Mouse (Mus musculus) spleen, adult 2 months (tissue): Measurements from ENCODE around the gene Gm20431. TPM values are rescaled to one million over a fixed set of nuclear protein-coding genes. Genes with fewer than 3 reads are reported as not detected.

Experiments
- DNase-seq, 2 experiments: peaks; one replicate each; pipeline versions ENCODE4 v3.0.0 to v3.0.0-alpha.2; 2012 to 2021; ENCODE audit warnings: low spot score in 2 of 2, low read depth in 1 of 2
- H3K27ac ChIP-seq: fragments of 200-500 bp; 2 replicates; pipeline ENCODE4 v1.5.1; 2012; ENCODE audit warnings: low read length, inconsistent platforms; ENCODE audit not compliant: insufficient read depth
- H3K27me3 ChIP-seq: fragments of 200-500 bp; 2 replicates; pipeline ENCODE4 v1.6.1; 2012; ENCODE audit warnings: mild to moderate bottlenecking, moderate library complexity, low read length, inconsistent platforms; ENCODE audit not compliant: control insufficient read depth, insufficient read depth
- H3K36me3 ChIP-seq: fragments of 200-500 bp; 2 replicates; pipeline ENCODE4 v1.6.1; 2012; ENCODE audit warnings: mild to moderate bottlenecking, low read length, inconsistent platforms; ENCODE audit not compliant: control insufficient read depth, insufficient read depth
- H3K4me1 ChIP-seq: fragments of 200-500 bp; 2 replicates; pipeline ENCODE4 v1.6.1; 2011; ENCODE audit warnings: inconsistent platforms; ENCODE audit not compliant: control insufficient read depth, insufficient read depth, insufficient read length
- H3K4me3 ChIP-seq: fragments of 200-500 bp; 2 replicates; pipeline ENCODE4 v1.5.1; 2011; ENCODE audit warnings: mild to moderate bottlenecking, inconsistent platforms; ENCODE audit not compliant: insufficient read depth, insufficient read length; ENCODE audit errors: extremely low read depth
- CTCF ChIP-seq: fragments of 200-500 bp; IDR thresholded peaks from 2 replicates; pipeline ENCODE4 v1.5.1; 2011; ENCODE audit warnings: mild to moderate bottlenecking, inconsistent platforms; ENCODE audit not compliant: insufficient read depth, insufficient read length, insufficient replicate concordance; ENCODE audit errors: extremely low read depth
- POLR2A ChIP-seq: fragments of 200-500 bp; IDR thresholded peaks from 2 replicates; pipeline ENCODE4 v1.6.1; 2011; ENCODE audit warnings: low read depth, low read length, inconsistent platforms
- WGBS: fragments of 180-500 bp; shearing (Covaris S2); methylation state at CpG from one replicate; pipeline ENCODE4 v1.1.7; 2018; 5-methylcytosine and 5-hydroxymethylcytosine counted together
- polyA plus RNA-seq: library from polyadenylated mRNA; depleted of rRNA; stranded (reverse); fragments of >200 nt; gene quantifications from 2 replicates; pipeline ENCODE4 v1.2.3, GENCODE M21; 2012

The Gm20431 gene
- polyA plus RNA-seq, 1 experiment = 13.2 TPM

DNA sequence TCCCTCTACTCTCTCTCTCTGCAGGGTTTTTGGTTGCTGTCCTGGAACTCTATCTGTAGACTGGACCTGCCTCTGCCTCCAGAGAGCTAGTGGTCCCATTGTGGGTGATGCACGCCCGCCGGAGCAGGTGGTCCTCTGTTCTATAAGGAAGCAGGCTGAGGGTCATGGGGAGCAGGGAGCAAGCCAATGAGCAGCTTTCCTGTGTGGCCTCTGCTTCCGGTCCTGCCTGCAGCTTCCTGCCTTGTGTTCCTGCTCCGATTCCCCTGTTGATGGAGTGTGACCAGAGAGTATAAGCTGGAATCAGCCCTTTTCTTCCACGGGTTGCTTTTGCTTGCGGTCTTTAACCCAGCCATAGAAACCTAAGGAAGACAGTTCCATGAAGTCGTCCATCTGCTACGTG, 93.2 kb downstream of the Gm20431 start:
- no peak for TF ChIP-seq POLR2A
- TF ChIP-seq CTCF = no peak
- H3K4me3 ChIP-seq = no peak overlapping the region
- 69% methylated on average over 9 of the region's 9 CpGs for WGBS
- no peak overlapping the region for H3K27ac ChIP-seq
- peaks cover 4% of the 10 kb centered on the region for H3K4me1 ChIP-seq
- H3K36me3 ChIP-seq = no peaks in the 10 kb centered on the region
- DNase-seq = no peak
- H3K27me3 ChIP-seq = no peaks in the 10 kb centered on the region

GRCm38 (mm10) chr2:167565682-167566081, 95.6 kb downstream of the Gm20431 start:
- peak; percentile 30 to 54 for DNase-seq
- no peak for TF ChIP-seq POLR2A
- no peak for TF ChIP-seq CTCF
- Histone ChIP-seq H3K27ac (no peak overlapping the region), H3K27me3 (no peaks in the 10 kb centered on the region), H3K4me1 (peaks cover 4% of the 10 kb centered on the region), H3K4me3 (no peak overlapping the region), H3K36me3 (no peaks in the 10 kb centered on the region)
- WGBS = 35% methylated on average over 19 of the region's 19 CpGs

DNA sequence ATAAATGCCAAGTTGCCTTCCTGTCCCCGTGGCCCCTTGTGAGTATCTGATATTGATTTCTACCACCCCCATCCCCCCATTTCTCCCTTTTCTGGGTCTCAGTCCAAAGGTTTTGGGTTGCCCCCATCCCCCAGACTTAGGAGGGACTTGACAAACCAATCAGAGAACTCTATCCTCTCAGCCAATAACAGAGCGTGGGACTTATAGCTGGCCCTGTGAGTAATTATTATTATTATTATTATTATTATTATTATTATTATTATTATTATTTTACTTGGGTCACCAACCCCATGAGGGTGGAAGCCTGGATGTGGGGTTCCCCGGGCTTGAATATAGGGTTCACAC, 96.0 kb downstream of the Gm20431 start:
- Histone ChIP-seq H3K27me3 (no peaks in the 10 kb centered on the region), H3K27ac (no peak overlapping the region), H3K4me3 (no peak overlapping the region), H3K4me1 (peaks cover 4% of the 10 kb centered on the region), H3K36me3 (no peaks in the 10 kb centered on the region)
- 72% methylated on average over 3 of the region's 3 CpGs for WGBS
- DNase-seq = no peak
- no peak for TF ChIP-seq POLR2A
- no peak for TF ChIP-seq CTCF

DNA sequence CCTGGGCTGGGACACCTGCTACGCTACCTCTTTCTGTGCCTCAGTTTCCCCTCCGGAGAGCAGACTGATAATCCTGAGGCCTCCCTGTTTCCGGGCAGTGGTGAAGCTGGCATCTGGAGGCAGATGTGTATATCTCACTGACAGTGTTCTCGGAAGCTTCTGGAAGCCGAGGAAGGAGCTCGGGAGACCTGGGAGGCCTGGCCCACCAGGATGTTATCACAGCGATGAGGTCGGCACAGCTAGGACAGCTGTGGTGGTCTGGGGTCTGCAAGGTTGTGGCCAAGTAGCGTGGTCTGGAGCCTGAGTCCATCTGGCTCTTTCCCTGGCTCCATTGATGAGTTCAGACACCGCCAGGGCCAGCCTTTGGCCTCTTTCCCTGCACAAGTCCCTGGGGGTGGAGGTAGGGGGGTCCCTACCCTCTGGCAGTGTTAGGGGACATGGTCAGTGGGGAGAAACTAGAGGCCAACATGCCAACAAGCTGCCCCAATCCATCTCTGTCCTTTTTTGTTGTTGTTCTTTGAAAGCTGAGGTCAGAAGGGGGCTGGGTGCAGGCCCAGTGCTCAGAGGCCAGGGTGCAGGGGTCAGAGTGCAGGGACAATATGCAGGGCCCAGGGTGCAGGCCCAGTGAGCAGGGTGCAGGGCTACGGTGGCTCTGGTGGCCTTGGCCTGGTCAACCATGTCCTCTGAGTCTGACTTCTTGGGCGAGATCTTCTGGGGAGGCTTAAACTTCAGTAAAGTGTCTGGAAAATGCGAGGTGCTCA, 96.6 kb downstream of the Gm20431 start:
- no peaks in the 10 kb centered on the region for H3K36me3 ChIP-seq
- H3K27ac ChIP-seq = no peak overlapping the region
- WGBS = 90% methylated on average over 13 of the region's 13 CpGs
- H3K4me3 ChIP-seq = no peak overlapping the region
- TF ChIP-seq CTCF (no peak), POLR2A (no peak)
- H3K4me1 ChIP-seq = peaks cover 4% of the 10 kb centered on the region
- DNase-seq = no peak
- H3K27me3 ChIP-seq = no peaks in the 10 kb centered on the region

DNA sequence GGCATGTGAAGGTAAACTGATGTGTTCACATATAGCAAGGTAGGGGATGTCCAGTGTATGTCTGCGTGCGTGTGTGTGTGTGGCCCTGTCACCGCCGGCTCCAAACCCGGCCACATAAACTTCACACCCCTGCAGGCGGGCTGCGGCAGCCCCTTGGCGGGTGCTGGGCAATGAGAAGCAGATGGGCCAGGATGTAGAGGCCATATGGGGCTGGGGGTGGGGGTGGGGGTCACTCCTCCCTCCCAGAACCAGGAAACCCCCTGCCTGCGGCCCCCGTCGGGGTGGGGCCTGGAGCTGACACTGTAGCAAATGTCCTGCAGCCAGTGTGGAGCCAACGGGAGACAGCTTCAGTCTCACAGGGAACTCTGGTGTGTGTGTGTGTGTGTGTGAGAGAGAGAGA, 97.6 kb downstream of the Gm20431 start:
- no peak for DNase-seq
- H3K27me3 ChIP-seq = peaks cover 4% of the 10 kb centered on the region
- 81% methylated on average over 12 of the region's 12 CpGs for WGBS

GRCm38 (mm10) chr2:167563035-167563434, 98.3 kb downstream of the Gm20431 start:
- WGBS = 82% methylated on average over 5 of the region's 5 CpGs
- peaks cover 4% of the 10 kb centered on the region for H3K4me1 ChIP-seq
- no peak overlapping the region for H3K27ac ChIP-seq
- H3K36me3 ChIP-seq = no peaks in the 10 kb centered on the region
- no peak overlapping the region for H3K4me3 ChIP-seq
- no peak for DNase-seq
- peaks cover 4% of the 10 kb centered on the region for H3K27me3 ChIP-seq
- TF ChIP-seq POLR2A (no peak), CTCF (no peak)

More for the DNA sequence above, 97.6 kb downstream of the Gm20431 start:
- TF ChIP-seq CTCF (no peak), POLR2A (no peak)
- H3K36me3 ChIP-seq = no peaks in the 10 kb centered on the region
- H3K4me1 ChIP-seq = peaks cover 4% of the 10 kb centered on the region
- no peak overlapping the region for H3K4me3 ChIP-seq
- H3K27ac ChIP-seq = no peak overlapping the region

DNA sequence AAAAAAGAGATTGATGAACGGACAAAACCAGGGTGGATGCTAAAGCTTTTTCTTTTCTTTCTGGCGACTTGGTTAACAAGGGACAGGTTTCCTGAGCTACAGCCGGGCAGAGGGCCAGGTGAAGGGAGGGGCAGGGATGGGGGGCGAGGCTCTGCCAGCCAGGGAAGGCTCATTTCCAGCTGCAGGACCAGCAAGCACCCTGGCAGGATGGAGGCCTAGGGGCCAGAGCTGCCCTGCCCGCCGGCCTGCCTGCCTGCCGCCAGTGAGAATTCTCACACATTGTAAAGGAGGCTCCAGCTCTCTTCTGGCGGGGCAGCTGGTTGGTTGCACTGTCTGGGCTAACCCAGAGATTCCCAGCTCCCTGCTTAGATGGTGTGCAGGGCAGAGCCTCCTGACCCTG, 99.2 kb downstream of the Gm20431 start:
- Histone ChIP-seq H3K36me3 (no peaks in the 10 kb centered on the region), H3K27me3 (peaks cover 4% of the 10 kb centered on the region), H3K27ac (no peak overlapping the region), H3K4me1 (peaks cover 4% of the 10 kb centered on the region), H3K4me3 (no peak overlapping the region)
- no peak for DNase-seq
- 48% methylated on average over 8 of the region's 8 CpGs for WGBS
- TF ChIP-seq POLR2A (no peak), CTCF (no peak)
